Mouse (Mus musculus) G1E-ER4 (cell line): ENCODE measurements around the gene Eif3k. TPM values are rescaled to one million over a fixed set of nuclear protein-coding genes. Genes with fewer than 3 reads are reported as not detected.

ENCODE experiments used
- GATA1 ChIP-seq: IDR thresholded peaks from one replicate; pipeline ENCODE4 v1.8.0; 2012; ENCODE audit warnings: low read length, inconsistent platforms
- polyA plus RNA-seq: library from polyadenylated mRNA; stranded (reverse); fragments of >175 nt; gene quantifications from 2 replicates; pipeline ENCODE4 v1.2.3, GENCODE M21; 2012

Eif3k gene
- 100 and 388 TPM in 2 replicates for polyA plus RNA-seq

DNA sequence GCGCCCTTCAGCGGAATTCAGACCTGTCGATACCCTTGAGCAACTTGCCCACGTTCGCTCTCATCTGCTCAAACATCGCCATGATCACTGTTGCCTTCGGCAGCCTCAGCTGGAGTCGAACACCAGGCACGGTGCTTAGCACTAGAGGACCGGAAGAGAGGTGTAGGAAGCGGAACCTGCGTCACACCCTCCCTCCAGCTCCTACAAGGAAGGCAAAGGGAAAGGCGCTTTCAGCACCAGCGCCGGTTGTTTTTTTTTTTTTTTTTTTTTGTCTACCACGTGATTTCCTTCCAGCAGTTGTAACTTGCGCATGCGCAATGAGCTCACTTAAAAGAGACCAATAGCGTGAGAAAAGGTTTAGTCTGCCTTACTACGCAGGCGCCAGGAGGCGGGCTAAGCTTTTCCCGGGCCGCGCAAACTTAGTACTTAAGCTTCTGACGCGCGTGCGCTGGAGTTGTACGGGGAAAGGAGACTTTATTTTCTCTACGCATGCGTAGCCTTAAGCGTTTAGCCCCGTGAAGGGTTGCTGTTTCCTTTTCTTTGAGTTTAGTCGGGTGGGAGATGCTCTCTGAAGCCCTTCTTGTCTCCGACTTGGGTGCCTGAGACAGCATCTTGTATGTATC, at the start of gene Eif3k, which contains the start of gene Map4k1:
Eif3k (minus strand) TSS at position 214 of the 623 bp plus-strand sequence.
Map4k1 (plus strand) TSS at position 400 of the 623 bp plus-strand sequence.
- no peak for TF ChIP-seq GATA1

- TF ChIP-seq GATA1: peak; percentile 94
These were observed 48.3 kb upstream of the Eif3k start for GRCm38 (mm10) chr7:29029690-29030656.

DNA sequence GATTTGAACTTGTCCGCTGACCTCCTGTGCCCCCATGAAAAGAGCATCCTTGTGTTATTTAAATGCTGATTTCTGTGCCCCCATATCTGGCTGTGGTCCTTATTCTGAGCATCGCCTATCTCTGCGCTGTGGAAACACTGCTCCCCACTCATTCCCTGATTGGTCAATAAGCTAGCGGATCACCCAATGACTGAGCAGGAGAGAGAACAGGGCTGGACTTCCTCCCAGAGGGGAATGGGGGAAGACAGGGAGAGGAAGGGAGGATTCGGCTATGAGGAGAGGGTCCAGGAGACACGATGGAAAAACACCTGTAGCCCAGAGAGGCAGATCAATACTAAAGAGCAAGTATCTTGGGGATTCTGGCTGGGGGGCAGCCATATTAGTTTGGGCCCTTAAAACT, 47.1 kb upstream of the Eif3k start:
- TF ChIP-seq GATA1: no peak

DNA sequence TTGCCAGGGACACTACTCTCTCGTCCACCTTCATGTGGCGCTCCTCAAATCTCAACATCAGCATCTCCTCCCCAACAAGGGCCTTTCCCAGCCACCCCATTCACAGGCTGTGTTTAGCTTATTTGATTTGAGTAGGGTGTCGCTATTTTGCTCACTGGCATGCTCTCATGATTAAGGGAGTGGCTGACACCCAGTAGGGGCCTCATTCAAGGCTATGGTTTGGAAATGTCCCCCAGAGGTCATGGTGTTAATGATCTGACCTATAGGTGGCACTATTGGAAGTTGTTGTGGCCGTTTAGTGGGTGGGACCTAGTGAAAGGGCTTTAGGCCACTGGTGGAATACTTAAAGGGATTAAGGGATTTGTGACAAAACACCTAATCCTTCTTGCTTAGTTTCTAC, 45.1 kb upstream of the Eif3k start:
- TF ChIP-seq GATA1: no peak

DNA sequence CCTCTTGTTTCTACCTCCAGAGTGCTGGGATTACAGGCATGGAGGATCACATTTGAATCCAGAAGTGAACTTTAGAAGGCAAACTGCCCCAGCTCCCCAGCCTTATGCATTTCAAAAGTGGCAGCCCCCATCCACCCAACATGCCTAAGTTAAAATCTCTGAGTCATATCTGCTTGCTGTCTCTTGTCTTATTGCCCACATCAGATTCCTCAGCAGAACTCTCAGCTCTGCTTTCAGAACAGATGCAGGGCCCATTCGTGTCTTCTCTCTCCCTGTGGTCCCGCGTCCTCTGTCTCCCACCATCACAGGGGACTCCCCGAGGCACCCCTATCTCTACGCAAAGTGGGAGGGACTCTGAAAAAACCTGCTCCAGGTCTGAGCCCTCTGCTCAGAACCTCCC, 44.5 kb upstream of the Eif3k start:
- TF ChIP-seq GATA1: no peak

DNA sequence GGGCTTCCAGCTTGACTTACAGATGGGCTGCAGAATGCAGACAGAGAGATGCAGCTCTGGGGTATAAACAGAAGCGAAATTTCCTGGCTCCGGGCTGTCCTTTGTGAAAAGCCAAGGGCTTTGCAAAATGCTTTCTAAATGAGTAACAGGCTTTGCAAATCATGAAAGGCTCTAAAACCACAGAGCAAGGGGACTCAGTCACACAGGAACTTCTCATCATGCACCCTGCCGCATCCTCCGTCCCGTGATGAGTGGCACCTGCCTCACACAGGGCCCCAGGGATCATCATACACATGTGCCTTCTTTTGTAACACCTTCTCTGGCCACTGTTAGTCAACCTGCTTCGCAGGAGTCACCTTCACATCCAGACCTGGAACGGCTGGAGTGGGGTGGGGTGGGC, 43.9 kb upstream of the Eif3k start:
- TF ChIP-seq GATA1: no peak

GRCm38 (mm10) chr7:29023514-29023913, 41.9 kb upstream of the Eif3k start:
- no peak for TF ChIP-seq GATA1

GRCm38 (mm10) chr7:29022479-29022878, 40.8 kb upstream of the Eif3k start:
- TF ChIP-seq GATA1: no peak

DNA sequence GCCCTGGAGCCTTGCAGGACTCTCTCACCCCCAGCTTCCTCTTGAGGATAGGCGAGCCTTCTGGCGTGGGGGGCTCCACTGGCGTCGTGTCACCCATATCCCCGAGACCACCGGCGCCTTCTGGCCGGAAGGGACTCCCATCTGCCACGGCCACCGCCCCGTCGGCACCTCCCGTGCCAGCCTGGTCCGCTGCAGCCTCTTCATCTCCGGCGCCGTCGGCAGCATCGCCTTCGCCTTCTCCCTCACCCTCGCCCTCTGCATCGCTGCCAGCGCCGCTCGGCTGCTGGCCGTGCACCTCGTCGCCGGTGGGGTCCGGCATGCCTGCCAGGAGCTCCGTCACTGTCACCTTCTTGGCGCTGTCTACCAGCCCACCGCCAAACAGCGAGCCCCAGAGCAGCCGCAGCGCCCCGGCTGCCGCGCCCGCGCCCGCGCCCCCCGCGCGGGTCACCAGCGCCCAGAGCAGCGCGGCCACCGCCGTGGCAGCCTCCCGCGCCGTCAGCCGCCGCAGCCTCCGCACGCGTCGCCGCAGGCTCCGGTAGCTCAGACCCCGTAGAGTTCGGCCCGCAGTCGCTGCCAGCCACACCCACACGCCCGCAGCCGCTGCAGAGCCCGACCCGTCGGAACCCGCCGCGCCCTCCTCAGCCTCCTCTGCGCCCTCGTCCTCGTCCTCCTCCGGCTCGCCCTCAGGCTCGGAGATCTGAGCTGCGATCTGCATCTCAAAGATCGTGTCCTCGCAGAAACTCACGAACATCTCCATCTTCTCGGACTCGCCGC, 38.0 kb upstream of the Eif3k start:
- no peak for TF ChIP-seq GATA1

- no peak for TF ChIP-seq GATA1
These were observed 35.6 kb upstream of the Eif3k start for GRCm38 (mm10) chr7:29017222-29017621.

DNA sequence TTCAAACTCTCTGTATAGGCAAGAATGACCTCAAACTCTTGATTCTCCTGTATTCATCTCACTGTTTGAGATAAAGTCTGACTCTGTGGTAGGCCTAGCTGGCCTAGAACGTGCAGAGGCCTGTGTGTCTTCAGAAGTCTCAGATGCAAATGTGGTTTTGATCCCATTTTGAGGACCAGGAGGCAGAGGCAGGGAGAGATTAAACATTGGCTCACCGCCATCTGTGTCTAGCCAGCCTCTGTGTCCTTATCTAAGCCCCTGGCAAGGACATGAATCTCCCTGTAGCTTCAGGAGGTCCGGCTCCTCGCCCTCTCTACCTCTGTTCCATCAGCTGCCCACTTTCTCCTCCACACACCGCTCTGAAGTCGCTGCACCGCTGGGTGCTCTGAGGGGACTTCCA, 34.8 kb upstream of the Eif3k start:
- no peak for TF ChIP-seq GATA1

GRCm38 (mm10) chr7:29014984-29015383, 33.3 kb upstream of the Eif3k start:
- no peak for TF ChIP-seq GATA1

DNA sequence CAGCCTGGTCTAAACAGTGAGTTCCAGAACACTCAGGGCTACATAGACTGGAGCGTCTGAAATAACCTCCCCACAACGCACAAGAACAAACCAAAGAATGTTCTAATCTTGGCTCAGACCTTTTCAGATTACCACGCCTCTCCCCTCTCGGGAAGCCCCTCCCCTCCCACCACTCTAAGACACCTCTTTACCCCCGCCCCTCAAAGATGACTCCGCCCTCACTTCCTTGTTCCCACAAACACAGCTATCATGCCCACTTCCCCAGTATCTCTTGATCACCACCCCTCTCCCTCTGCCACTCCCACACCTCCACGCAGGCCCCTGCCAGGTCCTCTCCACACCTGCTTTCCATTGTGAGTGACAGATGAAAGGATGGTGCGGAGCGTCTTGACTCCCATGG, 27.1 kb upstream of the Eif3k start:
- no peak for TF ChIP-seq GATA1

GRCm38 (mm10) chr7:29008171-29008570, 26.5 kb upstream of the Eif3k start:
- no peak for TF ChIP-seq GATA1

GRCm38 (mm10) chr7:29007224-29008101, 25.8 kb upstream of the Eif3k start:
- no peak for TF ChIP-seq GATA1
